Mouse (Mus musculus) limb, embryonic 14.5 days (tissue): ENCODE measurements around the gene Brca2. TPM values are rescaled to one million over a fixed set of nuclear protein-coding genes. Genes with fewer than 3 reads are reported as not detected.

Experiments used
- ATAC-seq: fragments of 200-750 bp; cut with Nextera tagmentation; 2 replicates; pipeline ENCODE4 v1.8.0; 2017; ENCODE audit warnings: low read depth, moderate number of reproducible peaks, moderate TSS enrichment; ENCODE audit not compliant: low FRiP score
- DNase-seq: peaks from one replicate; pipeline ENCODE4 v3.0.0-alpha.2; 2015; ENCODE audit warnings: low spot score
- H3K27ac ChIP-seq: fragments of 300-500 bp; sonication (generic); replicated peaks from 2 replicates; pipeline ENCODE4 v1.5.1; 2014; ENCODE audit warnings: low read depth, mild to moderate bottlenecking, low read length, moderate library complexity, mixed read lengths
- H3K27me3 ChIP-seq: fragments of 300-500 bp; sonication (generic); 2 replicates; pipeline ENCODE4 v1.6.1; 2014; ENCODE audit warnings: low read length, mixed read lengths; ENCODE audit not compliant: control insufficient read depth, insufficient read depth
- H3K36me3 ChIP-seq: fragments of 300-500 bp; sonication (generic); 2 replicates; pipeline ENCODE4 v1.6.1; 2014; ENCODE audit warnings: mild to moderate bottlenecking, low read length, moderate library complexity, mixed read lengths; ENCODE audit not compliant: control insufficient read depth, insufficient read depth
- H3K4me1 ChIP-seq: fragments of 300-500 bp; sonication (generic); 2 replicates; pipeline ENCODE4 v1.6.1; 2014; ENCODE audit warnings: antibody characterized with exemption, low read length, mixed read lengths; ENCODE audit not compliant: control insufficient read depth, insufficient read depth
- H3K4me2 ChIP-seq: fragments of 300-500 bp; sonication (generic); replicated peaks from 2 replicates; pipeline ENCODE4 v1.6.1; 2014; ENCODE audit warnings: low read depth, mild to moderate bottlenecking, low read length, moderate library complexity; ENCODE audit not compliant: severe bottlenecking
- H3K4me3 ChIP-seq: fragments of 300-500 bp; sonication (generic); replicated peaks from 2 replicates; pipeline ENCODE4 v1.5.1; 2014; ENCODE audit warnings: low read length
- H3K9ac ChIP-seq: fragments of 300-500 bp; sonication (generic); 2 replicates; pipeline ENCODE4 v1.6.1; 2014; ENCODE audit warnings: mild to moderate bottlenecking, low read depth, low read length, moderate library complexity; ENCODE audit not compliant: severe bottlenecking
- H3K9me3 ChIP-seq: fragments of 300-500 bp; sonication (generic); 2 replicates; pipeline ENCODE4 v1.6.1; 2016; ENCODE audit warnings: low read length; ENCODE audit not compliant: control insufficient read depth
- POLR2A ChIP-seq: fragments of 200-500 bp; IDR thresholded peaks from 2 replicates; pipeline ENCODE4 v1.8.0; 2012; ENCODE audit warnings: inconsistent platforms, mild to moderate bottlenecking, moderate library complexity, borderline replicate concordance; ENCODE audit not compliant: insufficient read depth, insufficient read length; ENCODE audit errors: extremely low read depth
- WGBS: fragments of 180-500 bp; shearing (Covaris S2); extraction: QIAGEN DNeasy Blood & Tissue Kit; methylation state at CpG from one replicate; pipeline ENCODE4 v1.1.7; 2014; 5-methylcytosine and 5-hydroxymethylcytosine counted together
- polyA plus RNA-seq, 2 experiments: library from polyadenylated mRNA; depleted of rRNA in 1 of 2; stranded (reverse) in 1 of 2; unstranded in 1 of 2; fragments of >200 nt; fragmentation: Nextera tagmentation in 1 of 2; extraction: Ambion mirVana in 1 of 2; gene quantifications; 2 replicates each; pipeline versions ENCODE4 v1.2.1 to v1.2.3; 2012 to 2014

Gene Brca2
- polyA plus RNA-seq, 2 experiments, result 15.9 to 25.9 TPM

GRCm38 (mm10) chr5:150589945-150590344 is 67.5 kb downstream of the Brca2 start:
- H3K36me3 ChIP-seq, result no peaks in the 10 kb centered on the region
- DNase-seq (no peak), ATAC-seq (no peak)
- no peak overlapping the region for H3K27ac ChIP-seq
- no peak for TF ChIP-seq POLR2A
- no peak overlapping the region for H3K9ac ChIP-seq
- H3K27me3 ChIP-seq, result peaks cover 9% of the 10 kb centered on the region; the same call in 1 of the 2 replicates
- H3K4me1 ChIP-seq, result peaks cover 7% of the 10 kb centered on the region; the same call in 1 of the 2 replicates
- no peak overlapping the region for H3K4me2 ChIP-seq
- WGBS, result 66% methylated on average over 2 of the region's 2 CpGs
- H3K4me3 ChIP-seq, result no peak overlapping the region
- no peaks in the 10 kb centered on the region for H3K9me3 ChIP-seq

- DNase-seq (no peak), ATAC-seq (no peak)
- peak overlapping the region; percentile 77; the same call in 1 of the 2 replicates for H3K4me3 ChIP-seq
- no peaks in the 10 kb centered on the region for H3K36me3 ChIP-seq
- H3K27ac ChIP-seq, result no peak overlapping the region
- peaks cover 18% of the 10 kb centered on the region; the same call in 1 of the 2 replicates for H3K27me3 ChIP-seq
- peaks cover 7% of the 10 kb centered on the region; the same call in 1 of the 2 replicates for H3K4me1 ChIP-seq
- no peak for TF ChIP-seq POLR2A
- WGBS, result 68% methylated on average over 13 of the region's 13 CpGs
- no peak overlapping the region for H3K4me2 ChIP-seq
- no peaks in the 10 kb centered on the region for H3K9me3 ChIP-seq
- no peak overlapping the region for H3K9ac ChIP-seq
Measured at GRCm38 (mm10) chr5:150592186-150592903, 69.9 kb downstream of the Brca2 start.

- 11% methylated on average over 31 of the region's 40 CpGs for WGBS
- ATAC-seq (no peak; the same call in 1 of the 2 replicates), DNase-seq (no peak)
- TF ChIP-seq POLR2A, result no peak
- Histone ChIP-seq H3K27me3 (peaks cover 18% of the 10 kb centered on the region; the same call in 1 of the 2 replicates), H3K9ac (peak overlapping the region; percentile 60), H3K27ac (no peak overlapping the region), H3K4me3 (peak overlapping the region; percentile 77), H3K36me3 (no peaks in the 10 kb centered on the region), H3K9me3 (no peaks in the 10 kb centered on the region), H3K4me1 (peaks cover 7% of the 10 kb centered on the region; the same call in 1 of the 2 replicates), H3K4me2 (peak overlapping the region; percentile 99)
Measured at GRCm38 (mm10) chr5:150592904-150593755, 70.7 kb downstream of the Brca2 start.

- Histone ChIP-seq H3K27ac (0 out of 2 replicates have a peak overlapping the region, but pooled peaks have one; percentile 19), H3K9ac (peak overlapping the region; percentile 60), H3K4me3 (peak overlapping the region; percentile 77), H3K4me1 (peaks cover 7% of the 10 kb centered on the region; the same call in 1 of the 2 replicates), H3K4me2 (peak overlapping the region; percentile 99), H3K9me3 (no peaks in the 10 kb centered on the region), H3K36me3 (no peaks in the 10 kb centered on the region), H3K27me3 (peaks cover 18% of the 10 kb centered on the region; the same call in 1 of the 2 replicates)
- no peak for TF ChIP-seq POLR2A
- no peak for DNase-seq
- 1% methylated on average over 75 of the region's 102 CpGs for WGBS
- ATAC-seq, result peak; percentile 86
Measured at GRCm38 (mm10) chr5:150593756-150594648, 71.6 kb downstream of the Brca2 start.
